Mouse (Mus musculus): ENCODE measurements around the gene Dcun1d3. TPM values are rescaled to one million over a fixed set of nuclear protein-coding genes. Genes with fewer than 3 reads are reported as not detected.

Dcun1d3 gene
- polyA plus RNA-seq, 1 experiment from 2014 or later, result 12.3 TPM

- WGBS, result 90% methylated on average over 2 of the region's 2 CpGs
- Histone ChIP-seq H3K27ac (replicated peaks) (no peak overlapping the region), H3K4me1 (no peaks in the 10 kb centered on the region), H3K9me3 (no peaks in the 10 kb centered on the region), H3K27me3 (replicated peaks; ENCODE audit: low read depth, poor library complexity, severe bottlenecking) (no peaks in the 10 kb centered on the region), H3K4me3 (no peak overlapping the region), H3K36me3 (replicated peaks) (peaks cover 49% of the 10 kb centered on the region)
- DNase-seq (ENCODE audit: low spot score), result no peak
Measured at GRCm38 (mm10) chr7:119845541-119845940, 50.6 kb downstream of the Dcun1d3 start.

- WGBS, result 91% methylated on average over 4 of the region's 4 CpGs
- no peak overlapping the region for H3K4me3 ChIP-seq
- no peaks in the 10 kb centered on the region for H3K4me1 ChIP-seq
- H3K36me3 ChIP-seq (replicated peaks), result peaks cover 57% of the 10 kb centered on the region
- no peaks in the 10 kb centered on the region for H3K9me3 ChIP-seq
- no peak for DNase-seq (ENCODE audit: low spot score)
- H3K27me3 ChIP-seq (replicated peaks; ENCODE audit: low read depth, poor library complexity, severe bottlenecking), result no peaks in the 10 kb centered on the region
- no peak overlapping the region for H3K27ac ChIP-seq (replicated peaks)
Measured at GRCm38 (mm10) chr7:119841820-119842449, 54.2 kb downstream of the Dcun1d3 start.

- H3K27me3 ChIP-seq (replicated peaks; ENCODE audit: low read depth, poor library complexity, severe bottlenecking), result no peaks in the 10 kb centered on the region
- no peak overlapping the region for H3K4me3 ChIP-seq
- peaks cover 65% of the 10 kb centered on the region for H3K36me3 ChIP-seq (replicated peaks)
- 96% methylated on average over 4 of the region's 4 CpGs for WGBS
- no peaks in the 10 kb centered on the region for H3K4me1 ChIP-seq
- H3K27ac ChIP-seq (replicated peaks), result no peak overlapping the region
- no peak for DNase-seq (ENCODE audit: low spot score)
- no peaks in the 10 kb centered on the region for H3K9me3 ChIP-seq
Measured at GRCm38 (mm10) chr7:119835996-119836777, 59.9 kb downstream of the Dcun1d3 start.

GRCm38 (mm10) chr7:119835371-119835770 is 60.7 kb downstream of the Dcun1d3 start:
- H3K9me3 ChIP-seq, result no peaks in the 10 kb centered on the region
- H3K4me1 ChIP-seq, result no peaks in the 10 kb centered on the region
- no peak overlapping the region for H3K4me3 ChIP-seq
- H3K27ac ChIP-seq (replicated peaks), result no peak overlapping the region
- DNase-seq (ENCODE audit: low spot score), result no peak
- no peaks in the 10 kb centered on the region for H3K27me3 ChIP-seq (replicated peaks; ENCODE audit: low read depth, poor library complexity, severe bottlenecking)
- H3K36me3 ChIP-seq (replicated peaks), result peaks cover 64% of the 10 kb centered on the region
- 91% methylated on average over 1 of the region's 1 CpGs for WGBS

- Histone ChIP-seq H3K27ac (replicated peaks) (no peak overlapping the region), H3K9me3 (no peaks in the 10 kb centered on the region), H3K27me3 (replicated peaks; ENCODE audit: low read depth, poor library complexity, severe bottlenecking) (no peaks in the 10 kb centered on the region), H3K4me1 (no peaks in the 10 kb centered on the region), H3K4me3 (no peak overlapping the region), H3K36me3 (replicated peaks) (peaks cover 87% of the 10 kb centered on the region)
- no peak for DNase-seq (ENCODE audit: low spot score)
- 92% methylated on average over 3 of the region's 3 CpGs for WGBS
Measured at GRCm38 (mm10) chr7:119808723-119809122, 87.4 kb downstream of the Dcun1d3 start.

- Histone ChIP-seq H3K27ac (replicated peaks) (no peak overlapping the region), H3K4me3 (no peak overlapping the region), H3K4me1 (no peaks in the 10 kb centered on the region), H3K27me3 (replicated peaks; ENCODE audit: low read depth, poor library complexity, severe bottlenecking) (no peaks in the 10 kb centered on the region), H3K36me3 (replicated peaks) (peaks cover 79% of the 10 kb centered on the region), H3K9me3 (no peaks in the 10 kb centered on the region)
- no peak for DNase-seq (ENCODE audit: low spot score)
- 93% methylated on average over 5 of the region's 5 CpGs for WGBS
Measured at GRCm38 (mm10) chr7:119807396-119807795, 88.7 kb downstream of the Dcun1d3 start.

Other genes starting within 250 kb of the Dcun1d3 start
- gene Acsm4, start 206.3 kb downstream of the Dcun1d3 start, polyA plus RNA-seq (2016; fragmentation: Nextera tagmentation; extraction: Ambion mirVana), result 0.06 and 1.1 TPM in 2 replicates
- 105 and 107 TPM in 2 replicates for gene Thumpd1, start 175.5 kb downstream of the Dcun1d3 start, polyA plus RNA-seq (2016; fragmentation: Nextera tagmentation; extraction: Ambion mirVana)
- gene Acsm3, start 135.4 kb downstream of the Dcun1d3 start, polyA plus RNA-seq (2016; fragmentation: Nextera tagmentation; extraction: Ambion mirVana), result 0.15 TPM in 1 of 2 replicates, not detected in the other
- gene Rexo5, start 102.3 kb downstream of the Dcun1d3 start, polyA plus RNA-seq (2016; fragmentation: Nextera tagmentation; extraction: Ambion mirVana), result 25.5 and 27.1 TPM in 2 replicates
- gene Eri2, start 102.2 kb downstream of the Dcun1d3 start, polyA plus RNA-seq (2016; fragmentation: Nextera tagmentation; extraction: Ambion mirVana), result 27.4 and 28.1 TPM in 2 replicates
- gene Lyrm1, start 437 bp downstream of the Dcun1d3 start, polyA plus RNA-seq (2016; fragmentation: Nextera tagmentation; extraction: Ambion mirVana), result 8.0 and 8.6 TPM in 2 replicates
- not detected in 2 replicates for gene Dnah3, start 199.0 kb upstream of the Dcun1d3 start, polyA plus RNA-seq (2016; fragmentation: Nextera tagmentation; extraction: Ambion mirVana)
- 26.0 and 27.8 TPM in 2 replicates for gene Tmem159, start 206.1 kb upstream of the Dcun1d3 start, polyA plus RNA-seq (2016; fragmentation: Nextera tagmentation; extraction: Ambion mirVana)
- gene Zp2, start 249.0 kb upstream of the Dcun1d3 start, polyA plus RNA-seq (2016; fragmentation: Nextera tagmentation; extraction: Ambion mirVana), result 0.06 and 0.16 TPM in 2 replicates